ENCODE assay signal across 9 mouse cellular contexts in genomic region chr4:45949109-45949848, GRCm38 (mm10). TPM values are rescaled to one million over a fixed set of nuclear protein-coding genes. Genes with fewer than 3 reads are reported as not detected.
DNase-seq lines count a peak whose midpoint lies in the region; ATAC-seq and TF ChIP-seq lines count a peak whose summit lies in the region.
"Had no signal": no experiment of that assay in that cellular context is flagged by ENCODE, and none has a peak within 500 bp of the region (broad histone marks: within the 10 kb centered on the region; RNA-seq: fewer than 3 reads in every experiment).

No protein-coding gene starts in this region.

- TF ChIP-seq CTCF in C2C12 (IDR thresholded peaks at IDR 0.05; ENCODE audit: control insufficient read depth, insufficient read depth, insufficient read length): no peak

- no peaks in the 10 kb centered on the region for H3K9me3 ChIP-seq in forebrain, embryonic 11.5 days (ENCODE audit: control insufficient read depth, low read length)
- H3K9me3 ChIP-seq in hindbrain, embryonic 12.5 days (replicated peaks): no peaks in the 10 kb centered on the region

- peak overlapping the region; percentile 94 for H3K27ac ChIP-seq in macrophage
- no peak overlapping the region for H3K27ac ChIP-seq in forebrain, embryonic 11.5 days (ENCODE audit: low read depth, low read length)
- H3K27ac ChIP-seq in hindbrain, embryonic 12.5 days: no peak overlapping the region

- ATAC-seq in granulocyte monocyte progenitor cell, adult 5-6 weeks (replicated peaks; ENCODE audit: poor library complexity, severe bottlenecking): peak; percentile 95
- no peak for ATAC-seq in forebrain, embryonic 11.5 days (replicated peaks; ENCODE audit: low FRiP score)
- ATAC-seq in hindbrain, embryonic 12.5 days (ENCODE audit: low FRiP score): no peak

- H3ac ChIP-seq in C2C12 (ENCODE audit: control insufficient read depth, insufficient read length, low read depth): no peak overlapping the region

- no peaks in the 10 kb centered on the region for H3K4me1 ChIP-seq in forebrain, embryonic 11.5 days (replicated peaks; ENCODE audit: control insufficient read depth, insufficient read depth, low read length)
- H3K4me1 ChIP-seq in hindbrain, embryonic 12.5 days: no peaks in the 10 kb centered on the region

- 34% methylated on average over 7 of the region's 7 CpGs for WGBS in macrophage (ENCODE audit: missing documents)
- 91% methylated on average over 7 of the region's 7 CpGs for WGBS in forebrain, embryonic 11.5 days
- WGBS in hindbrain, embryonic 12.5 days: 84% methylated on average over 7 of the region's 7 CpGs

- H3K9ac ChIP-seq in forebrain, embryonic 11.5 days (ENCODE audit: low read length): no peak overlapping the region
- no peak overlapping the region for H3K9ac ChIP-seq in hindbrain, embryonic 12.5 days

- peak; percentile 84 for DNase-seq in 416B (ENCODE audit: low read depth)
- no peak for DNase-seq in forebrain, embryonic 11.5 days (ENCODE audit: low spot score)
- no peak for DNase-seq in urinary bladder, postnatal 10 days (ENCODE audit: low spot score)
- DNase-seq: right cerebral cortex, adult 18-20 months had no signal

- no peaks in the 10 kb centered on the region for H3K27me3 ChIP-seq in C2C12 (ENCODE audit: control insufficient read depth, insufficient read depth, insufficient read length)
- no peaks in the 10 kb centered on the region for H3K27me3 ChIP-seq in forebrain, embryonic 11.5 days (ENCODE audit: control insufficient read depth, insufficient read depth, low read length)
- H3K27me3 ChIP-seq in hindbrain, embryonic 12.5 days: no peaks in the 10 kb centered on the region

- no peak overlapping the region for H3K4me2 ChIP-seq in forebrain, embryonic 11.5 days (ENCODE audit: low read depth, low read length, severe bottlenecking)
- H3K4me2 ChIP-seq in hindbrain, embryonic 12.5 days (replicated peaks): no peak overlapping the region

- H3K79me3 ChIP-seq in C2C12 (ENCODE audit: low read depth): no peaks in the 10 kb centered on the region

- H3K36me3 ChIP-seq in C2C12 (ENCODE audit: control insufficient read depth, insufficient read depth) (no peaks in the 10 kb centered on the region), macrophage (ENCODE audit: inconsistent target) (no peaks in the 10 kb centered on the region)
- no peaks in the 10 kb centered on the region for H3K36me3 ChIP-seq in forebrain, embryonic 11.5 days (ENCODE audit: control insufficient read depth, insufficient read depth, low read length)
- H3K36me3 ChIP-seq in hindbrain, embryonic 12.5 days: no peaks in the 10 kb centered on the region

- H3K4me3 ChIP-seq in C2C12 (ENCODE audit: insufficient read depth, poor library complexity, severe bottlenecking) (no peak overlapping the region), macrophage (ENCODE audit: inconsistent target) (peak overlapping the region; percentile 28)
- H3K4me3 ChIP-seq in forebrain, embryonic 11.5 days (ENCODE audit: low read depth, low read length): no peak overlapping the region
- H3K4me3 ChIP-seq in hindbrain, embryonic 12.5 days: no peak overlapping the region

- H3K79me2 ChIP-seq in C2C12 (ENCODE audit: control insufficient read depth, insufficient read depth) (no peaks in the 10 kb centered on the region), macrophage (ENCODE audit: inconsistent target) (0 out of 2 replicates have a peak, but pooled peaks cover 5% of the 10 kb centered on the region)

TF ChIP-seq in C2C12, 6 proteins besides CTCF, POLR2A, EP300 and RAD21:
- TF ChIP-seq MAX (IDR thresholded peaks at IDR 0.05): peak; percentile 15
- TF ChIP-seq MYOG (IDR thresholded peaks at IDR 0.05; ENCODE audit: control insufficient read depth, extremely low read depth, insufficient read length): no peak

RNA-seq across cellular contexts. Expression of gene Tdrd7, which starts 15.9 kb away (rescaled TPM):
- polyA plus RNA-seq in C2C12 (2012; fragmentation: generic; extraction: Trizol): 18.0 TPM
- total RNA-seq in granulocyte monocyte progenitor cell, adult 5-6 weeks (2014; fragmentation: Nextera tagmentation): 6.0 and 38.7 TPM in 2 replicates
- total RNA-seq in granulocyte monocyte progenitor cell, adult 5-6 weeks (2017): 8.3 and 9.9 TPM in 2 replicates
- 100 to 1,000 TPM in 15 of 26 experiments, 10 to 100 TPM in 11; 59.1 to 232 (median 115) TPM for total RNA-seq in macrophage (2018; cell fraction: chromatin; rRNA removed)
- 100 to 1,000 TPM in 3 of 26 experiments, 10 to 100 TPM in 23; 46.9 to 125 (median 68.8) TPM for total RNA-seq in macrophage (2018; cell fraction: cytosol; rRNA removed)
- total RNA-seq in macrophage (2018; cell fraction: nucleus; rRNA removed): 100 to 1,000 TPM in 13 of 26 experiments, 10 to 100 TPM in 13; 57.1 to 203 (median 104) TPM
- polyA plus RNA-seq in macrophage (2018): 30.7 to 69.3 TPM (median 53.8 TPM) in 3 replicates
- polyA plus RNA-seq in forebrain, embryonic 11.5 days (2014; fragmentation: Nextera tagmentation; extraction: Ambion mirVana): 9.6 and 13.2 TPM in 2 replicates
- 17.6 and 20.4 TPM in 2 replicates for polyA plus RNA-seq in hindbrain, embryonic 12.5 days (2016; fragmentation: Nextera tagmentation; extraction: Ambion mirVana)

RNA-seq across cellular contexts. Expression of gene Ccdc180, which starts 59.2 kb away (rescaled TPM):
- polyA plus RNA-seq in C2C12 (2012; fragmentation: generic; extraction: Trizol) (0.08 TPM), macrophage (2018) (0.04 to 0.13 TPM (median 0.09 TPM) in 3 replicates)
- total RNA-seq in granulocyte monocyte progenitor cell, adult 5-6 weeks (2014; fragmentation: Nextera tagmentation): 0.32 and 1.4 TPM in 2 replicates
- 0.17 and 0.31 TPM in 2 replicates for total RNA-seq in granulocyte monocyte progenitor cell, adult 5-6 weeks (2017)
- total RNA-seq in macrophage (2018; cell fraction: chromatin; rRNA removed): 1 to 10 TPM in 1 of 26 experiments, under 1 TPM in 13, not detected in 12; 0.12 to 1.3 (median 0.32) TPM
- under 1 TPM; 0.04 to 0.28 (median 0.15) TPM for total RNA-seq in macrophage (2018; cell fraction: cytosol; rRNA removed)
- total RNA-seq in macrophage (2018; cell fraction: nucleus; rRNA removed): under 1 TPM in 18 of 26 experiments, not detected in 8; 0.15 to 0.63 (median 0.29) TPM
- polyA plus RNA-seq in forebrain, embryonic 11.5 days (2014; fragmentation: Nextera tagmentation; extraction: Ambion mirVana): 0.07 and 0.17 TPM in 2 replicates
- 0.31 and 1.2 TPM in 2 replicates for polyA plus RNA-seq in hindbrain, embryonic 12.5 days (2016; fragmentation: Nextera tagmentation; extraction: Ambion mirVana)
- polyA plus RNA-seq: large intestine, adult 2 months had no signal
